Mouse (Mus musculus) kidney, adult 11 months (tissue): ENCODE data around the gene Nwd2.

Source experiments
- DNase-seq: peaks from one replicate; pipeline ENCODE4 v3.0.0; 2022

Nwd2 gene

GRCm38 (mm10) chr5:63831054-63831453 lies 182.2 kb downstream of the Nwd2 start:
- no peak for DNase-seq

- DNase-seq = peak; percentile 74
These were observed 185.1 kb downstream of the Nwd2 start for GRCm38 (mm10) chr5:63833955-63834354.

GRCm38 (mm10) chr5:63834435-63834834 lies 185.5 kb downstream of the Nwd2 start:
- no peak for DNase-seq

DNA sequence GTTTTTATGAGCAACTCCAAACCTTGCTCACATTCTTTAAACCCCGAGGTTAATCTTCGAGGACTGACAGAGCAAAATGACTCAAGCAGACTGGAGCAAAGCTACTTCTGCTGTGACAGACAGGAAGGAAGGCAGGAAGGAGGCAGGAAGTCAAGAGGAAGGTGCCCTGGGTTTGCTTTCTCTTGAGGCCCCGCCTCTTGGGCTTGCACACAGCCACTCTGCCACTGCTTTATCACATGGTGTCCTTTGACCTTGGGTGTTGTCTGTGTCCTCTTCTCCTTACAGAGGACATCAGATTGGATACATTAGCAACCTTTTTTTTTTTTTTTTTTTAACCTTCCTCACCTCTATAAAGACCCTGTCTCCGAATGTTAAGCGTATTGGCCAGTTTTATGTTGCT lies 188.2 kb downstream of the Nwd2 start:
- no peak for DNase-seq

- no peak for DNase-seq
These were observed 188.9 kb downstream of the Nwd2 start for GRCm38 (mm10) chr5:63837851-63838250.

DNA sequence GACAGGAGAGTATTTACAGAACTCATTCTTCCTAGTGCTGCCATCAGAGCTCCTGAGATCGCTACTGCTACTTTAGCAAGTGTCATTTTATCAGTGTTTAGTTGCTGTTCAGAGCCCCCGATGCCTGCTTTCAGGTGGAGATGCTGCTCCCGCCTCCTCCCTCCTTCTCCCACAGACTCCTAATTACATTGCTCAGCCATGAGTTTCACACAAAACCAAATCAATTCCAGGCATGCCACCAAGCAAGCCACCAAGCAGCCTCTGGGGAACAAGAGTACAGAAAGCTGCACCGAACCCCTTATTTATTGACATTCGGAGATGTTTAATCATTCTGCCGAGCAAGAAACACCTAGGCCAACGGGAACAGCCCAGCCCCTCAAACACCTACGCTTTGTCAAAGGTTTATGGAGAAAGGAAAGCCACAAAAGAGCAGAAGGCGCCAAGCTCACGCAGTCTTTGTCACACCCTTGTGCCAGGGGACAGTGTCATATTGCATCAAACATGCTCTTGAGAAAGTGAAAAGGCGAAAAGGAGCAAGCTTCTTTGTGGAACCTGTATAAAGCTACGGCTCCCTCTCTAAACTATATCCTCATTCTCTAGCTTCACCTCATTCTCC lies 191.0 kb downstream of the Nwd2 start:
- no peak for DNase-seq

DNA sequence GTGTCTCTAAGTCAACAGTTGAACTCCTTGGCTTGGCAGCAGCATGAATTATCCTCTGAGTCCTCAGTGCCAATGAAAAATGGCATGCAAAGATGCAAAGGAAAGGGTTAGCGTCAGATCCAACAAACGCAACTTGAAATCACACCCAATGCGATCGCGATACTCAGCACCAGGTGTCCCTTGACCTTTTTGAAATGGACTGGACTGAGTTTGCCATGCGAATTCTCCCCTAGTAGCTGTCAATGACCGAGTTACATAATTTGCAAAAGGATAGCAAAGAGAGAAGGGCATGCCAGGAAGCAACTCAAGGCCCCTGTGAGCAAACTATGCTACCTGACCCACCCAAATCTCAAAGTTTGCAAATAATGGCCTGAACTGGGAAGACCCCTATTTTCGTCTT lies 198.2 kb downstream of the Nwd2 start:
- peak; percentile 63 for DNase-seq

GRCm38 (mm10) chr5:63847541-63848226 lies 198.8 kb downstream of the Nwd2 start:
- DNase-seq = peak; percentile 92

DNA sequence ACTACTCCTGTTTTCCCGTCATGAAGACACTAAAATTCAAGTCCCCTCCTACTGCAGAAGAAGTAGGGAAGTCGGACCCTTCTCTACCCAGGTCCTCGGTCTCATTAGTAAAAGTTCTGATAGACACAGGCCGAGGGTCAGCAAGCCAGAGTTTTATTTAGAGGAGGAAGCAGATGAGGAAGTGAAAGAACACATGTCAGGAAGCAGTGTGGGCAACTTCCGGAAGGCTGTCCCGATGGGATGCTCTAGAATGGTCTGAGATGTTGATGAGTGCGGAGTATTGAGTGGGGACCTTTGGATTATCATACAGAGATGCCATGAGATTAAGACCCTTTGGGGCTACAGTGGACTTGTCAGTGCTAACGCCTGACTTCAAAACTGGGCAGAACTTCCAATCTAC lies 210.0 kb downstream of the Nwd2 start:
- DNase-seq = no peak
